Mouse (Mus musculus) MEL (cell line): Measurements from ENCODE around the gene Fads1. TPM values are rescaled to one million over a fixed set of nuclear protein-coding genes. Genes with fewer than 3 reads are reported as not detected.

ENCODE experiments used
- DNase-seq: peaks from one replicate; pipeline ENCODE4 v3.0.0; 2011; ENCODE audit warnings: low read depth, low spot score
- H3K27ac ChIP-seq: 2 replicates; pipeline ENCODE4 v1.5.1; 2012; ENCODE audit warnings: low read depth, mild to moderate bottlenecking, control low read depth, low read length, moderate library complexity; ENCODE audit not compliant: control insufficient read depth
- H3K27me3 ChIP-seq, 2 experiments: fragments of 150-350 bp in 1 of 2; sonication (generic) in 1 of 2; 2 replicates each; pipeline ENCODE4 v1.6.1; 2012; ENCODE audit warnings: low read length in 2 of 2, mild to moderate bottlenecking in 2 of 2, improper control_type of control experiment in 1 of 2, moderate library complexity in 1 of 2; ENCODE audit not compliant: insufficient read depth in 2 of 2, control insufficient read depth in 1 of 2
- H3K36me3 ChIP-seq, 2 experiments: 2 replicates each; pipeline ENCODE4 v1.6.1; 2012 to 2014; ENCODE audit warnings: low read length in 2 of 2, improper control_type of control experiment in 1 of 2, inconsistent platforms in 1 of 2, mild to moderate bottlenecking in 1 of 2; ENCODE audit not compliant: insufficient read depth in 2 of 2, control insufficient read depth in 1 of 2
- H3K4me1 ChIP-seq, 2 experiments: fragments of 150-350 bp in 1 of 2; sonication (generic) in 1 of 2; 2 replicates each; pipeline ENCODE4 v1.6.1; 2012; ENCODE audit warnings: low read length in 2 of 2, improper control_type of control experiment in 1 of 2, mild to moderate bottlenecking in 1 of 2; ENCODE audit not compliant: insufficient read depth in 2 of 2, control insufficient read depth in 1 of 2
- H3K4me3 ChIP-seq, 2 experiments: fragments of 150-350 bp in 1 of 2; sonication (generic) in 1 of 2; 2 replicates each; pipeline ENCODE4 v1.5.1; 2012; ENCODE audit warnings: low read depth in 2 of 2, low read length in 2 of 2, mild to moderate bottlenecking in 2 of 2, moderate library complexity in 2 of 2, control low read depth in 1 of 2, improper control_type of control experiment in 1 of 2; ENCODE audit not compliant: control insufficient read depth in 1 of 2, insufficient read depth in 1 of 2
- H3K79me2 ChIP-seq: 2 replicates; pipeline ENCODE4 v1.6.1; 2012; ENCODE audit warnings: mild to moderate bottlenecking, low read length, moderate library complexity; ENCODE audit not compliant: control insufficient read depth, poor library complexity, insufficient read depth
- H3K9ac ChIP-seq: 2 replicates; pipeline ENCODE4 v1.6.1; 2012; ENCODE audit warnings: low read depth, mild to moderate bottlenecking, control low read depth, low read length, moderate library complexity; ENCODE audit not compliant: control insufficient read depth, poor library complexity, severe bottlenecking
- H3K9me3 ChIP-seq: fragments of 150-350 bp; sonication (generic); replicated peaks from 2 replicates; pipeline ENCODE4 v1.6.1; 2012; ENCODE audit warnings: mild to moderate bottlenecking, low read length, improper control_type of control experiment, moderate library complexity; ENCODE audit not compliant: insufficient read depth
- CHD2 ChIP-seq: IDR thresholded peaks from 2 replicates; pipeline ENCODE4 v1.6.1; 2011; ENCODE audit warnings: low read length, improper control_type of control experiment
- CTCF ChIP-seq, 3 experiments: IDR thresholded peaks in 2 of 3; conservative IDR thresholded peaks in 1 of 3; 2 replicates each; pipeline ENCODE4 v1.5.1; 2011 to 2012; ENCODE audit warnings: low read length in 3 of 3, low read depth in 2 of 3, mild to moderate bottlenecking in 2 of 3, improper control_type of control experiment in 1 of 3, inconsistent platforms in 1 of 3, mixed read lengths in 1 of 3, moderate library complexity in 1 of 3; ENCODE audit not compliant: control insufficient read depth in 1 of 3, insufficient read depth in 1 of 3, poor library complexity in 1 of 3, severe bottlenecking in 1 of 3
- ELF1 ChIP-seq: IDR thresholded peaks from 2 replicates; pipeline ENCODE4 v1.6.1; 2014; ENCODE audit warnings: low read depth, mild to moderate bottlenecking, inconsistent platforms, low read length, improper control_type of control experiment, moderate library complexity
- EP300 ChIP-seq, 2 experiments: IDR thresholded peaks; 2 replicates each; pipeline ENCODE4 v1.6.1; 2011; ENCODE audit warnings: improper control_type of control experiment in 2 of 2, low read length in 2 of 2, low read depth in 1 of 2, mild to moderate bottlenecking in 1 of 2
- ETS1 ChIP-seq: IDR thresholded peaks from 2 replicates; pipeline ENCODE4 v1.6.1; 2012; ENCODE audit warnings: low read depth, mild to moderate bottlenecking, inconsistent platforms, low read length, improper control_type of control experiment, moderate library complexity
- GATA1 ChIP-seq: IDR thresholded peaks from 2 replicates; pipeline ENCODE4 v1.6.1; 2011; ENCODE audit warnings: low read depth, low read length, improper control_type of control experiment
- JUND ChIP-seq: IDR thresholded peaks from 2 replicates; pipeline ENCODE4 v1.6.1; 2011; ENCODE audit warnings: low read depth, mild to moderate bottlenecking, improper control_type of control experiment, low read length
- MAX ChIP-seq: IDR thresholded peaks from 2 replicates; pipeline ENCODE4 v1.6.1; 2011; ENCODE audit warnings: low read length, improper control_type of control experiment
- MEF2A ChIP-seq: IDR thresholded peaks from 2 replicates; pipeline ENCODE4 v1.6.1; 2014; ENCODE audit warnings: low read depth, mild to moderate bottlenecking, inconsistent platforms, low read length, improper control_type of control experiment; ENCODE audit not compliant: poor library complexity, insufficient replicate concordance, severe bottlenecking; ENCODE audit errors: extremely low read depth
- MYB ChIP-seq: IDR thresholded peaks from 2 replicates; pipeline ENCODE4 v1.6.1; 2011; ENCODE audit warnings: mild to moderate bottlenecking, low read depth, low read length, improper control_type of control experiment
- MYC ChIP-seq: IDR thresholded peaks from 2 replicates; pipeline ENCODE4 v1.6.1; 2011; ENCODE audit warnings: low read depth, mild to moderate bottlenecking, low read length, improper control_type of control experiment, moderate library complexity
- NELFE ChIP-seq: IDR thresholded peaks from 2 replicates; pipeline ENCODE4 v1.6.1; 2011; ENCODE audit warnings: low read depth, low read length, improper control_type of control experiment
- NRF1 ChIP-seq: IDR thresholded peaks from 2 replicates; pipeline ENCODE4 v1.6.1; 2014; ENCODE audit warnings: low read depth, mild to moderate bottlenecking, inconsistent platforms, low read length, improper control_type of control experiment, moderate library complexity; ENCODE audit not compliant: poor library complexity, insufficient read depth, severe bottlenecking
- POLR2A ChIP-seq, 2 experiments: IDR thresholded peaks; 2 replicates each; pipeline ENCODE4 v1.6.1; 2011 to 2012; ENCODE audit warnings: low read length in 2 of 2, mild to moderate bottlenecking in 2 of 2, control low read depth in 1 of 2, improper control_type of control experiment in 1 of 2, low read depth in 1 of 2, moderate library complexity in 1 of 2; ENCODE audit not compliant: control insufficient read depth in 1 of 2, insufficient read depth in 1 of 2, poor library complexity in 1 of 2
- POLR2AphosphoS5 ChIP-seq: IDR thresholded peaks from 2 replicates; pipeline ENCODE4 v1.6.1; 2012; ENCODE audit warnings: low read depth, borderline replicate concordance, mild to moderate bottlenecking, inconsistent platforms, low read length, moderate library complexity, mixed read lengths
- RCOR1 ChIP-seq: IDR thresholded peaks from 2 replicates; pipeline ENCODE4 v1.6.1; 2012; ENCODE audit warnings: low read depth, mild to moderate bottlenecking, inconsistent platforms, low read length, improper control_type of control experiment
- SIN3A ChIP-seq: IDR thresholded peaks from 2 replicates; pipeline ENCODE4 v1.6.1; 2012; ENCODE audit warnings: low read length, improper control_type of control experiment, inconsistent platforms
- SMC3 ChIP-seq: IDR thresholded peaks from 2 replicates; pipeline ENCODE4 v1.6.1; 2011; ENCODE audit warnings: low read depth, low read length, improper control_type of control experiment
- TAL1 ChIP-seq: IDR thresholded peaks from 2 replicates; pipeline ENCODE4 v1.6.1; 2012; ENCODE audit warnings: mild to moderate bottlenecking, inconsistent platforms, low read length, moderate library complexity, mixed read lengths
- TCF12 ChIP-seq: IDR thresholded peaks from 2 replicates; pipeline ENCODE4 v1.6.1; 2014; ENCODE audit warnings: low read depth, mild to moderate bottlenecking, inconsistent platforms, low read length, improper control_type of control experiment, moderate library complexity
- UBTF ChIP-seq: IDR thresholded peaks from 2 replicates; pipeline ENCODE4 v1.6.1; 2012; ENCODE audit warnings: low read depth, mild to moderate bottlenecking, inconsistent platforms, low read length, improper control_type of control experiment, moderate library complexity, borderline replicate concordance; ENCODE audit not compliant: insufficient read depth
- ZKSCAN1 ChIP-seq: IDR thresholded peaks from 2 replicates; pipeline ENCODE4 v1.6.1; 2012; ENCODE audit warnings: low read depth, mild to moderate bottlenecking, inconsistent platforms, low read length, improper control_type of control experiment, moderate library complexity
- ZMIZ1 ChIP-seq: IDR thresholded peaks from 2 replicates; pipeline ENCODE4 v1.6.1; 2012; ENCODE audit warnings: low read depth, mild to moderate bottlenecking, inconsistent platforms, low read length, improper control_type of control experiment, moderate library complexity
- ZNF384 ChIP-seq: IDR thresholded peaks from 2 replicates; pipeline ENCODE4 v1.6.1; 2012; ENCODE audit warnings: low read depth, mild to moderate bottlenecking, inconsistent platforms, low read length, improper control_type of control experiment
- polyA plus RNA-seq, 2 experiments: library from polyadenylated mRNA; stranded (reverse) in 1 of 2; unstranded in 1 of 2; fragments of >175 nt in 1 of 2; fragments of >200 nt in 1 of 2; gene quantifications; 2 replicates each; pipeline versions ENCODE4 v1.2.1 to v1.2.4; 2012; ENCODE audit warnings: low replicate concordance in 2 of 2, low read depth in 1 of 2; ENCODE audit not compliant: insufficient read length in 2 of 2, insufficient read depth in 1 of 2, missing spikeins in 1 of 2
- total RNA-seq: library from RNA; depleted of rRNA; stranded (reverse); fragments of 300-350 nt; gene quantifications from 2 replicates; pipeline ENCODE4 v1.2.3, GENCODE M21; 2012

Fads1 gene
- total and polyA plus RNA-seq, 3 experiments: 36.7 to 69.7 TPM; not detected in 1

GRCm38 (mm10) chr19:10137423-10137822 is 45.3 kb upstream of the Fads1 start:
- Histone ChIP-seq H3K79me2 (no peaks in the 10 kb centered on the region), H3K27me3 (peaks cover 0 to 1% of the 10 kb centered on the region in 2 experiments; a peak in 3 of 4 replicates), H3K4me3 (no peak overlapping the region), H3K9me3 (no peaks in the 10 kb centered on the region)
- no peak for TF ChIP-seq POLR2AphosphoS5
- no peak for TF ChIP-seq NRF1
- no peak for TF ChIP-seq GATA1
- TF ChIP-seq CHD2: no peak
- no peak for TF ChIP-seq MAX
- TF ChIP-seq NELFE: no peak
- no peak for TF ChIP-seq RCOR1
- TF ChIP-seq SMC3: no peak
- no peak for TF ChIP-seq CTCF (IDR thresholded peaks at IDR 0.05 in 2 of 3, conservative IDR thresholded peaks at IDR 0.05 in 1 of 3; ENCODE audit: control insufficient read depth in 1 of 3, insufficient read depth in 1 of 3, low read depth in 2 of 3, low read length in 3 of 3, poor library complexity in 1 of 3, severe bottlenecking in 1 of 3)
- TF ChIP-seq MYB: no peak
- TF ChIP-seq TAL1: no peak
- TF ChIP-seq JUND: no peak
- no peak for TF ChIP-seq MEF2A
- no peak for TF ChIP-seq ZNF384
- TF ChIP-seq MYC: no peak
- TF ChIP-seq ZMIZ1: no peak
- no peak for TF ChIP-seq EP300 (IDR thresholded peaks at IDR 0.05; ENCODE audit: low read depth in 1 of 2, low read length in 2 of 2)
- TF ChIP-seq, all 39 proteins: peak for 0
- DNase-seq: no peak
- H3K4me1 ChIP-seq: no peaks in the 10 kb centered on the region
- no peaks in the 10 kb centered on the region for H3K36me3 ChIP-seq
- H3K27ac ChIP-seq: no peak overlapping the region
- no peak overlapping the region for H3K9ac ChIP-seq

GRCm38 (mm10) chr19:10139736-10140135 is 43.0 kb upstream of the Fads1 start:
- Histone ChIP-seq H3K4me3 (no peak overlapping the region), H3K27ac (no peak overlapping the region), H3K36me3 (no peaks in the 10 kb centered on the region), H3K9ac (no peak overlapping the region), H3K79me2 (no peaks in the 10 kb centered on the region), H3K9me3 (no peaks in the 10 kb centered on the region), H3K4me1 (no peaks in the 10 kb centered on the region), H3K27me3 (peaks cover 0 to 1% of the 10 kb centered on the region in 2 experiments; a peak in 3 of 4 replicates)
- DNase-seq: no peak
- TF ChIP-seq TAL1 (no peak), ZKSCAN1 (no peak), ETS1 (no peak), UBTF (no peak), TCF12 (no peak), SIN3A (no peak), ELF1 (no peak), NELFE (no peak), POLR2A (IDR thresholded peaks at IDR 0.05; ENCODE audit: control insufficient read depth in 1 of 2, insufficient read depth in 1 of 2, low read depth in 1 of 2, low read length in 2 of 2, poor library complexity in 1 of 2) (no peak)
